Mouse (Mus musculus): ENCODE data around the gene Myt1l.

The Myt1l gene

DNA sequence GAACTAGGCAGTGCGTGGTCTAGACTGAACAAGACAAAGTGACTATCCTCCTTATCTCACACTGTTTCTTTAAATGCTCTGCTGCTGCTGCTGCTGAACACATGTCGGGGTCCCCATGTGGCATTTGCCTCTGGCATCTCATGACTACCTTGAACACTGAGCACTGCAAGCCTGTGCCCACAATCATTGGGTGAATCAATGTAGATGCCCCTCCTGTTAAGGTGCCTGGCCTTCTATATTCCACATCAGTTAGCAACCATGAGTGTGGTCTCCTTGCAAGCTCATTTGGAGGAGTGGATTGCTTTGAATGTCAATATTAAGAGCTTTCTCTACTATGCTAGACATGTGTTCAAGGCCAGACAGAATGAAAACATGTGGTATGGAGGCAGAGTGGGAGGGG lies 287.3 kb downstream of the Myt1l start:
- no peak for DNase-seq (ENCODE audit: low spot score in 2 of 2)

DNA sequence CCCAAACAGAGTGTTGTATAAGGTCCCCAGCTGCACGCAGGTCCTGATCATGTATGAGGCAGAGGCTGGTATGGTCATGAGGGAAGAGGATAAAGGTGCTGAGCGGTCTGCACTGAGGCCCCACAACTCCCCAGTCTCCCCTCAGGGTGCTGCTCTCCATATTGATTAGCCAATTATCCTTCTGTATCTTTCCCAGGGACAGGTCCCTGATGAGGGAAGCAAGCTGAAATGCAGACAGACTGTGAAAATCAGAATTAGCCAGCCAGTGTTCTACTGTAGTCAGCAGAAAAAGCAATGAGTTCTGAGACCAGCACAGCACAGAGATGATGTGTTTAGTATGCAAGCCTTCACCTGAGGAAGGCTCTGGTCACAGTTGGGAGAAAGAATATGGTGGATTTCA lies 287.9 kb downstream of the Myt1l start:
- DNase-seq (ENCODE audit: low spot score in 2 of 2): no peak

DNA sequence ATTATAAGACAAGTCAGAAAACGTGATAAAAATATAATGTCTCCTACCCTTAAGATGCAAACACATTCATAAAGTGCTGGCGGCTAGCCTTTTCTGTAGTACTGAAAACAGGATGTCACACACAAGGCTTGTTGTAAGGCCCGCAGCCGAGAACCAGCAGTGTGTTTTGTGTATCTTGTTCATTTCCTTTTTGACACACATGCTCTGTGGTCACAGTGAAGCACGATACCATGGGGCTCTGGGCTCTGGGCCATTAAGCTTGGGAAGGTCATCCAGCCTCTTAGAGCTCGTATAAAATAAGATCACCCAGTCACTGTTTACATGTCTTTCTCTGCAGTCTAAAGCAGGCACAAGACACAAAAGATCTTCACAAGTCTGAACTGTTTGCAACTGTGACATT lies 288.6 kb downstream of the Myt1l start:
- no peak for DNase-seq (ENCODE audit: low spot score in 2 of 2)

DNA sequence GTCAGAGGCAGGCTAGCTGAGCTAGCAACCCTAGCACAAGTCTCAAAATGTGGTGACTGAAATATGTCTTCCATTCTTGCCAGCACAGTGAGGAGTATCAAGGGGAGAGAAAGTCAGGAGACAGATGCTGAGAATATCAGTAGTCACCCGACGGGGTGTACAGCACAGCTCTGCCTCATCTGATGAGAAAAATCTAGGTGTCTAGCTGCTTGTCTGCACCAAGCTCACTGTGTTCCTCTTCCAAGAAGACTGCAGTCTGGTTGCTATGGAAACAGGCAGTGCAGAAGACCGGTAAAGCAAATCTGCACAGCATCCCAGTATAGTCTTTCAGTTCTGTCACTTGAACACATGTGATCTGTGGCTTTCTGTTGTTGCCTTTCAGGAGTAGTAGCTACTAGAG lies 294.0 kb downstream of the Myt1l start:
- DNase-seq (ENCODE audit: low spot score in 2 of 2): no peak

DNA sequence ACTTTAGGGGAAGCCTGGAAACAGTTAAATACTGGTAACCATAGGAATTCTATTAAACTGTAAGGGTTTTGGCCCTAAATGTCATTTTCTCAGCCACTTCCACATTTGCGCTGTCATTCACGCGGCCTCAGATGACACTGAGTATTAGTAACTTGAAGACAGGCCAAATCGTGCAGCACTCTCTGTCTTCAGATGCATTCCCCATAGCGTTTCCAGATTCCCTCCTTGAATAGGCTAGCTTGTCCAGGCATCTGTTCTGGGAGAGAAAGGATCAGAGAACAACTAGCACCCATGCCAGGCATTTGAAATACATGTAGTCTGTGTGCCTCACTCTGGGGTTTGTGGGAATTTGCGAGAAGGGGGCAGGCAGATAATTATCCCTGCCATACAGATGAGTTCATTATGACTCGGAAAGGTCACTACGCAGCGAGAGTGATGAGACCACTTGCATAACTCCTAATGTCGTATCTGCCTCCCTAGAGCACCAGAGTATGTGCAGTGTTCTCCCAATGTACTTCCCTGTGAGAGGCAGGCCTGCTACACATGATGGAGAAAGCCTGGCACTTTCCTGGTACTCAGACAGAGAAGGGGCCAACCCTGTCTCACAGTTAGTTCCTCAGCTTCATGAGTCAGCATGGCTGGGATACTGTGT lies 295.7 kb downstream of the Myt1l start:
- no peak for DNase-seq (ENCODE audit: low spot score in 2 of 2)

DNA sequence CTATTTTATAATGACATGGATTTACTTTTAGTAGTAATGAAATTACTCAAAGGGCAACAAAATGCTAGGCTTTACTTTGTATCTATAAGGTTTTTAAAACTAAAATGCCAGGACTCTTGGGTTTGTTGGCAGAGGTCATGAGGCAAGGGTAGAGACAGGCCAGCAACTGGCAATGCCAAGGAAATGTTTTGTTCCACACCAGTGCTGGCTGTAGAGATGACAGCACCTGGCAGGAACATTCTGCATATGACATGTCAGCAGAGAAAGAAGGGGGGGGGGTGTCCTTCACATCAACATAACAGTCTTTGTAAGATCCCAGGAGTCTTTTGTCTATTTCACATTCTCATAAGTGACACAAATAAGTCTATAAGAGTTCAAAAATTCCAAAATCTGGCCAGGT lies 302.4 kb downstream of the Myt1l start:
- no peak for DNase-seq (ENCODE audit: low spot score in 2 of 2)

DNA sequence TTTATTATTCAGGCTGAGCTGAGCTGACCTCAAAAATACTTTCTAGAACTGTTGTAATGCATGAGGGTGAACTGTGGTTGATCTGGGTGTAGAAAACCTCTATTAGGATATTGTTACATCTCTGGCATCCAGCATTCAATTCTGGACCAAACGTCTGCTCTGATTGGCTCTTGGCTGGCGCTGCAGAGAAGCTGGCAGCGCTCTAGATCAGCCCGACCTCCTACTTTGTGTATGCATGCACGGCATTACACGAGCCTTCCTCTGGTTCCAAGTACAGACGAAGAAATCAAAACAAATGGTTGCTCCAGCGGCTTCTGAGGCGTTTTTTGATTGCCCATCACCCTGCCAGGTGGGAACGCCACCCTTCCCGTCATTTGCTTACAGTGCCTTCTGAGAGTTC lies 303.2 kb downstream of the Myt1l start:
- no peak for DNase-seq (ENCODE audit: low spot score in 2 of 2)

DNA sequence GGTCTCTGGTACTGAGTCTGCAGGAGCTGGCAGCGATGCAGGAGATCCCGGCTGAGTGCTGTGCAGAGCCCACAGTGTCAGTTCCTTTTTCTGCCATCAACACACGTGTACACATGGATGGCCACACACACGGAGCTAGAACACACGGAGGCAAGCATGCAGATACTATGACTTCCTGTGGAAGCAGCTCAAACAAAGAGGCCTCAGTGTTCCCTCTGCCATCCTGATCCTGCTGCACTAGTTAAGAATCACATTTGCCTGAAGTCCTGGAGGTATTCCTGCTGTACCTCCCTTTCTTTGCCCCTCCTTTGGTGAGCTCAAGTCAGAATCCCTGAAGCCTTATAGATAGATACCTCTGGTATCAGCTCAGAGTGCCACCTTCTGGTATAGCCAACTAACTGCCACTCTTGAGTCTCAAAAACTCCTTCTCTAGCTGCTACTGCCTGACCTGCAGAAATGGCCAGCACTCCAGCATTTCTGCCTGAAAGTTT lies 309.2 kb downstream of the Myt1l start:
- DNase-seq (ENCODE audit: low spot score in 2 of 2): no peak

DNA sequence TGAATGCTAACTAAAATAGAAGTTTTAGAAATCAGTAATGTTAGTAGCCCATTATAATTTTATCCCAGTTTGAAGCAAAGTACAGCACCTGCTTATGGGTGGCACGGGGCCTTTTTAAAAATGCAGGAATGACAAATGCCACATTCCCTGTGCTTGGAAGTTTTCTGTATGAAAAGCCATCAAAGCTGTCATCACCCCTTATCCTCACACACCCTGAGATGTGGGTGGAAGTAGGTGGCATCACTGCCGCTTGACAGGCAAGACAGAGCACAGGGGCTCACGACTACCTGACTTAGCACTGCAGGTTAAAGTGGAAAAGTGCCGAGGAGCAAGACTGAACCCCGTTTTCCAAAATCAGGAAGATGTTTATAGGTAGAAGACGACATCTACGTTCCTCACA lies 310.2 kb downstream of the Myt1l start:
- DNase-seq (ENCODE audit: low spot score in 2 of 2): no peak

DNA sequence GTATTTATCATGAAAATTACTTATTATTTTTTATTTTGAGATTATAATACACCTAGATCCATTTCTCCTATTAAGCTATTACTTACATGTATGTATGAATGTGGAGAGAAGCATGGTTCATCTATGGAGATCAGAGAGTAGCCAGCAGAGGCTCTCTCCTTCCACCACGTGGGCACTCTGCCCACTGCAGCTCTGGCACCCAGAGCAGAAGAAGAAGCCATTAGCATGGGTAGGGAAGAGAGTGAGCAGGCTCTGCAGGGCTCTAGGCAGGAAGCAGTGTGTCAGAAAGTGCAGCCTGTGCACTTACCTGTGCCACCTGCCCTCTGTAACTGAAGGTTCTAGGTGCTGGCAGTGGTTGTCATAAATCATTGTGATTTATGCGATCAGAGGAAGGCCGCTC lies 321.8 kb downstream of the Myt1l start:
- no peak for DNase-seq (ENCODE audit: low spot score in 2 of 2)

DNA sequence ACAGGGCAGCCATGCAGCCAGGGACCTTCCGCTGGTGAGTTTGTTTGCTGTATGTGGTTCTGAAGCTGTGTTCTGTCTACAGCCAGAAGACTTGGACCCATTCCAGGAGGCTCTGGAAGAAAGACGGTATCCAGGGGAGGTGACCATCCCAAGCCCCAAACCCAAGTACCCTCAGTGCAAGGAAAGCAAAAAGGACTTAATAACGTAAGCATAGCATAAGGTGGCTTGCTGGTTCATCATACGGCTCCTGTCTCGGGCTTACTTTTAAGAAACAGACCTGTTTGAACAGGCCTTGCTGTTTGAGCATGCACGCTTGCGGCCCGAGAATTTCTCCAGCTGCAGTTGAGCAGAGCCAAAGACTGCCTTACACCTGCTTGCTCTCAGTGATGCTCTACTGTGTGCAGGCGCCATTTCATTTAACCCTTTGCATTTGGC lies 326.0 kb downstream of the Myt1l start:
- no peak for DNase-seq (ENCODE audit: low spot score in 2 of 2)

DNA sequence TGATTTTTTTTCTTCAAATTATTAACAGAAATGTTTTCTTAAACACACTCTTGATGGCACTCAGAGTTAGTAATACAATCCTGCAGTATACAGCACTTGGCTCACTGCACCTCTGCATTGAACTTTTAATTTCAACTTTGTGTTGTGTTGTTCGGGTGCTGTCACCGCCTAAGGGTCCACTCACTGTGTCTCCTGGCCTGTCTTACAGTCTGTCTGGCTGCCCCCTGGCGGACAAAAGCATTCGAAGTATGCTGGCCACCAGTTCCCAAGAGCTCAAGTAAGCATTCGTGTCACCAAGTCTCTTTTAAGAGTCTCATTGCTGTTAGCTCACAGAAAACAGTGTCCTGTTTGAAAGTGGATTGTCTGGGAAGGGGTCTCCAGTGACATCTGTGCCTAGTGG lies 326.8 kb downstream of the Myt1l start:
- DNase-seq (ENCODE audit: low spot score in 2 of 2): peak; percentile 59 to 61

DNA sequence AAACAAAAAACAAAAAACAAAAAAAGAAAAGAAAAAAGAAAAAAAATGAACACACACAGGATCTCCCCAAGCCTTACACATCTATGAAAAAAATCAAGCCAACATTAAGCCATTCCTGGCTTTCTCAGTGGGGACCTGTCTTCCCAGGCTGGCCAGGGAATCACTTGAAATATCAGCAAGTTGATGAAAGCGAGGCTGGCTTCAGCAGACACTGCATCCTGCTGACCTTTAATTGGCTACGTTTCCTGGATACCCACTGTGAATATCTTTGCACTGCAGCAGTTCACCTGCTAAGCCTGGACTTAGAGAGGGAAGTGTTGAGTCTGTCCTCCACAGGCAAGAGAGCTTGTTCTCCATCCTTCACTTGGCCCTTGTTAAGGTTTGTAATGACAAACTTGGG lies 332.8 kb downstream of the Myt1l start:
- DNase-seq (ENCODE audit: low spot score in 2 of 2): no peak

DNA sequence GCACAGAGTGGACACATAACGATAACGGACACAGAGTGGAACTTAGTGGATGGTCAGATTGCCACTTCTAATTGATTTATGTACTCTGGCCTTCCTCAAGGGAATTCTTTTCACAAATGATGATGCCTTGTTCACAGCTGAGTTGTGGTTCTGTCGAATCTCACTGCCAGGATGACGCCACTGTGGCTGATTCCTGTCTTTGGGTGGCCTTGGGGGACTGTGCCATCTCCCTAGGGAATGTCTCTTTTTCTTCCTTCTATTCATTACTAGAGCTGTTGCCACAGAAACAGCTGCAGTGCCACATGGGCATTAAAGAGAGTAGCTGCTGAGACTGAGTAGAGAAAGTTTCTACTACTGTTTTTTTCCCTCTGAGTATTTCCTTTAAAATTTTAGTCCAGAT lies 340.1 kb downstream of the Myt1l start:
- no peak for DNase-seq (ENCODE audit: low spot score in 2 of 2)

DNA sequence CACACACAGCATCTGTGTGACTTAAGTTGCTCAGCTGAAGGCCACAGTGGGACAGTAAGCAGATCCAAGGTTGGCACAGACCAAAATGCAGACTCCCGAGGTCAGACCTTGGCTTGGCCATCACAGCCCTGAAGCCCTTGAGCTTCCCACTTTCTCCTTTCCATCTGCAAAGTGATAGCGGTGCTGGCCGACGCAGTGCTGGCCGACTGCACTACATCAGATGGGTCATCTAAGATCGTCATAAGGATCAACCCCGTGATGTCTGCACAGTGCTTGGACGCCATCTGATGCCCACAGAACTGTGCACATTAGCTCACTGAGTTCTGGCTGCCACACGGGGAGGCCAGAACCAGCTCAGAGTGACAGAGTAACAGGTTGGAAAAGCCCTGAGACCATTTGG lies 340.6 kb downstream of the Myt1l start:
- no peak for DNase-seq (ENCODE audit: low spot score in 2 of 2)

DNA sequence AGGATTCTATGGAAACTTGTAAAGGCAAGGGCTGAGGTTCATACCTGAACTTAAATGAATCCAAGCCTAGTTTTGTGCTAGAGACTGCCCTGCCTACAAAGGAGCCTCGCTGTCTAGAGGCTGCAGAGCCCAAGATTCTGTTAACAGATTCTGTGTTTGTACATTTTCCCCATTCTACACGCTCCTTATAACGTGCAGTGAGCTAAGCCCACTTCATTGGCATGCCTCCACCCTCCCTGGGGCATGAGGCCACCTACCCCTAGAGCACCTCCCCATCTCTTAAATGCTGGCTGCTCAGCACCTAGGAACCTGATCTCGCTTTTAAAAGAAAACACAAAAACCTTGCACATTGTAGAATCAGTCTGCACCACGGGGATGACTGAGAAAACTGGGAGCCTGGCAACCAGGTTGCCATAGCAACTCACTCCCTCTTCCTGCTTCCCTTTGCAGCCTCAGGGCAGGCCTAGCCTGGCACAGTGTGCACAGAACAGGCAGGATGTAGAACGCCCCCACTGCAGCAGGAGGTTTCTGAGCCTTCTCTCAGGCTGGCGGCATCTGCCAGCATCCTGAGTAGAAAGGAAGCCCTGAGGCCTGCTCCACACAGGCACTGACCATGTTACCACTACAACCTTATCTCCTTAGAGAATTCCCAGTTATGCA lies 344.1 kb downstream of the Myt1l start:
- DNase-seq (ENCODE audit: low spot score in 2 of 2): peak; percentile 72 to 82

DNA sequence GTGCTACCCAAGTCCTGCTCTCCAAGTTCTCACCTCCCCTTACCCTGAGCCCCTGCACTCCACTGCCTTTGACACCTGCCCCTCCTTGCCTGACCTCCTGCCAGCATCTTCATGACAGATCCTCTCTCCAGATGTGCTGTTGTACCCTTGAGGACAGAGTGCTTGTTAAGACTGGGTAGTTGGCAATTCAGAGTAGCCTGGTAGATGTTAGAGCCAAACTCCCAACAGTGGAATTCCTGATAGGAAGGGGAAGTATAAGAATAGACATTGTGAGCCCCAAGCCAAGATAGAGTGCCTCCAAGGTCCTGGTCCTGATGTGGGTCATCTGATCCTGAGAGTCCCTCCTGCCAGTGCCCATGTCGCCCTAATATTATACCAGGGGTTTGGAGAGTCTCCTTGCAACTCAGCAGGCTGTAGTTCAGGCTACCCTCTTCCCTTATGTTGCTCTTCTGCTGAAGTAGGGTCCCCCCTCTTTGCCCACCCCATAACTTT lies 345.1 kb downstream of the Myt1l start:
- no peak for DNase-seq (ENCODE audit: low spot score in 2 of 2)

DNA sequence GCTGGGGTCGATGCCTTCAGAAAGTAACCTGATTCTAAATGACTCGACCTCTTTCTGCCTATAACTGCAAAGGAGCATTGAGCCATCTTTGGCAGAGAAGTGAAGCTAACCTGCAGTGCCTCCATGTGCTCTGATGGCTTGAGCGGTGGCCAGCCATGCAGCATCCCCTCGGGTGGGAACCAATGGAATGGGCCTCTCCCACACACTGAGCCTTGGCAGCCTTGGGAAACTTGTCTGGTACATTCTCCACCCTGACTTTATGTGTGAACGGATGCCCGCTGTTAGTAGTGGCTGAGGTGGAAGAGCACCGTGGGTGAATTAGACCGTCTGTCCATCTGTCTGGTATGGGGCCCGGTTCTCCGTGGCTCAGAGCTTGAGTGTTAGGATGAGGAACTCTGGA lies 349.8 kb downstream of the Myt1l start:
- DNase-seq (ENCODE audit: low spot score in 2 of 2): no peak

DNA sequence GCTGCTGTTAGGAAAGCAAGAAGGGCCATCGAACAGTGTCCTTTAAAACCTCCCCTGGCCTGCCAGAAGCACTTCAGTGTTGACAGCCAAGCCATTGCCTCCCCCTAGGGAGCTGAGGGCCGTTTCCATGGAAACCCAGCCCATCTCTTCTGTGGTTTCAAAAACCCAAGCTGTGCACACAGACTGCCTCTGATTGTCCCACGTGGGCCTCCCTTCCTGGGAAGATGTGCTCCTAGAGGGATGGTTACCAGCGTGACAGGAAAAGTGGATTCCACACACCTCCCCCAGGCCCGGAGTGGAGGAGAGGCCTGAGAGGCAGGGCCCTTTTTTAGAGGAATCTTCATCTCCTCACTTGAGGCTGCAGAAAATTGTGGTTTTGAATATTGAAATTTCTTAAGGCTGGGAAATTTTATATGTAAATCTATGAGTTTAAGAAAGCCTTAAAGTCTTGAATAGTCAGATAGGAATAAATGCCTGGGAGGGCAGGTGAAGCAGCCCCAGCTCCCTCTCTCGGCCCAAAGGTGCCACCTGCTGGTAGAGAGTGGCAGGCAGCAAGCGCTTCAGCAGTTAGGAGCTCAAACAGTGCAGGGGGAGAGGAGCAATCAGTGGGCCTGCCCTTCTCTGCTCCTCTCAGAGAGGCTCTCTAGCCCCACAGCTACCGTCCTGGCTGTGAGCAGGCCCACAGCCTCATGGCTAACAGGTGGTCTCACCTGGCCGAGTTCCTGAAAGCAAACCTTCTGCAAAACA lies 354.9 kb downstream of the Myt1l start:
- peak; percentile 65 to 67 for DNase-seq (ENCODE audit: low spot score in 2 of 2)

DNA sequence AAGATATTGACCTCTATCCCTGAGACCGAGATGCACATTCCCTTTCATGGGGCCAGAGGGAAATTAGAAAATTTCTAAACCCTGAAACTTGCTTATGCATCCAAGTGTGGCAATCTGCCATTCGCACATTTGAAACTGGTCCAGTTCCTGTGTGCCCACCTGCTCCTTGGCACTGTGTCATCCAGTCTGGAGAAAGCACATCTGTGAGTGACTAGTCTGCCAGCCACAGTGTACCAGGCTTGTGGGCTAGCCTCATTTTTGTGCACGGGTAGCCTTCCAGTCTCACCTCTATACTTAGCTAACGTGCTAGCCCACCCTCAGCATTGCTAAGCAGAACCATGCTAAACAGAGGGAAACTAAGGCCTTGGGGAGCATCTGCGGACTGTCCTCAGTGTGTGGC lies 356.2 kb downstream of the Myt1l start:
- peak in 1 of 2 experiments; percentile 53 for DNase-seq (ENCODE audit: low spot score in 2 of 2)

DNA sequence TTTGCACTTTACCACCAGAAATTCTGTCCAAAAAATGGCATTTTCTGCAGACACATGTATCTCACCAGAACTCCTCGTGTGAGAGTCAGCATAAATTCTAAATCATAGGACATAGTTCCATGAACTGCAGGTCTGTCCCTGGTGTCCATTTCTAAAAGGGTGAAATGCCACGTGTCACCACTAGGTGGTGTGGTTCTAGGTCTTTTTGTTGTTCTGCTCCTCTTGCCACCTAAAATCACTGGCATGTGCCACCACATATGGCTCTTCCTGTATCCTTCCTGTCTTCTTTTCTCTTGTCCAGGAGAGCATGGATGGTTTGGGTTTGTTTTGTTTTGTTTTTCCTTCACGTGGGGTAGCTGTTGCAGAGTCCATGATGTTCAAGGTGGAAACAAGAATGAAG lies 366.5 kb downstream of the Myt1l start:
- peak in 1 of 2 experiments; percentile 33 for DNase-seq (ENCODE audit: low spot score in 2 of 2)

DNA sequence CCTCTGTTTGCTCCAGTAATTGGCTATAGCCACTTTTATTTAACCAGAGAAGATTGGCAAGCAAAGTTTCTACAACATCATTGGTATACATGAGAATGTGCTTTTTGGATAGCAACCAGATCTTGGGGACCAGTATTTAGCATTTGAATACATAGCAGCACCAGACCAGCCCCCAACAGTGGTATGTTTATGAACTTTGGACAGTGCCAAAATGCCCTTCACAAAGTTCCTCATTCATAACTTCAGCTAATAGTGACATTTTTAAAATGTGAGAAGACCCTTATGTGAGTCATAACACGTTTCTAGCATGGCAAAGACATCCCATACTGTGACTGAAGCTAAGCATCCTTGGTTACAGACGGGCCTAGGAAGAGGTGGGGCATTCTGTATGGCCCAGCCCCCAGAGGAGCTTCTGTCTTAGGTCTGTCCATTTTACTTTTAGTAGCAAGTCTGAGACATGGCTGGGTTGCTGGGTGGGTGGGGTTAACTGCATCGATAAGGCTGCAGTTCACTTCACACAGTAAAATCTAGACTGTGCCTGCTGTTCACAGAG lies 369.4 kb downstream of the Myt1l start:
- no peak for DNase-seq (ENCODE audit: low spot score in 2 of 2)
